ENCODE assay signal across 28 mouse cellular contexts in genomic region chr19:14503862-14504261, GRCm38 (mm10).
A peak's percentile ranks its signal among the peaks of the same experiment; 100 is the strongest.
DNase-seq lines count a peak whose midpoint lies in the region; ATAC-seq lines count a peak whose summit lies in the region.
"Had no signal": no experiment of that assay in that cellular context is flagged by ENCODE, and none has a peak within 500 bp of the region (broad histone marks: within the 10 kb centered on the region; RNA-seq: fewer than 3 reads in every experiment).

No protein-coding gene starts in this region.

- peak; percentile 19 for DNase-seq in CD4-positive helper T cell, adult 2 months (ENCODE audit: low read depth, low spot score)
- peak; percentile 51 for DNase-seq in T-cell, adult 2 months (ENCODE audit: low spot score)
- DNase-seq in induced T-regulatory cell, adult 2 months (ENCODE audit: low read depth), result peak; percentile 6
- peak; percentile 9 for DNase-seq in splenic B cell, adult 2 months (ENCODE audit: low read depth, low spot score)
- DNase-seq in left cerebral cortex, postnatal 4 days, result no peak
- DNase-seq: adrenal gland, postnatal 25 days; cerebellum, adult 11 months; cerebellum, adult 9-10 months; cerebellum, postnatal 36 days; embryo, embryonic 11 days; gastrocnemius, postnatal 36 days; heart, adult 2 months; heart, postnatal 4 days; kidney, adult 2 months; kidney, postnatal 36 days; lung, adult 2 months; lung, postnatal 10 days; right cerebral cortex, postnatal 14 days; thymus, postnatal 25 days had no signal

- intact Hi-C loops in left cerebral cortex, postnatal 4 days (cut with DNase I), result no loop called here

- H3K36me3 ChIP-seq in splenic B cell, adult 2 months (ENCODE audit: control insufficient read depth, insufficient read depth, low read length, poor library complexity, severe bottlenecking), result no peaks in the 10 kb centered on the region
- H3K36me3 ChIP-seq: embryonic facial prominence, embryonic 12.5 days; heart, embryonic 12.5 days; intestine, embryonic 15.5 days; limb, embryonic 15.5 days; midbrain, embryonic 10.5 days had no signal

- no peak for ATAC-seq in inflammation-experienced regulatory T-cells, adult 6 months
- no peak for ATAC-seq in cerebellum, adult (ENCODE audit: insufficient number of reproducible peaks, low FRiP score, low TSS enrichment)
- ATAC-seq: forebrain, embryonic 14.5 days; intestine, embryonic 15.5 days; Patski had no signal

- H3K27me3 ChIP-seq in splenic B cell, adult 2 months (ENCODE audit: control insufficient read depth, insufficient read depth, low read length, poor library complexity, severe bottlenecking), result no peaks in the 10 kb centered on the region
- H3K27me3 ChIP-seq: embryonic facial prominence, embryonic 12.5 days; heart, embryonic 12.5 days; intestine, embryonic 15.5 days; limb, embryonic 15.5 days; Patski had no signal
